Mouse (Mus musculus) thymus, postnatal 10 days (tissue): Measurements from ENCODE around the gene Ccdc126.

ENCODE experiments used
- DNase-seq, 2 experiments: peaks; one replicate each; pipeline ENCODE4 v3.0.0; 2021; ENCODE audit warnings: low spot score in 2 of 2

Ccdc126 gene

DNA sequence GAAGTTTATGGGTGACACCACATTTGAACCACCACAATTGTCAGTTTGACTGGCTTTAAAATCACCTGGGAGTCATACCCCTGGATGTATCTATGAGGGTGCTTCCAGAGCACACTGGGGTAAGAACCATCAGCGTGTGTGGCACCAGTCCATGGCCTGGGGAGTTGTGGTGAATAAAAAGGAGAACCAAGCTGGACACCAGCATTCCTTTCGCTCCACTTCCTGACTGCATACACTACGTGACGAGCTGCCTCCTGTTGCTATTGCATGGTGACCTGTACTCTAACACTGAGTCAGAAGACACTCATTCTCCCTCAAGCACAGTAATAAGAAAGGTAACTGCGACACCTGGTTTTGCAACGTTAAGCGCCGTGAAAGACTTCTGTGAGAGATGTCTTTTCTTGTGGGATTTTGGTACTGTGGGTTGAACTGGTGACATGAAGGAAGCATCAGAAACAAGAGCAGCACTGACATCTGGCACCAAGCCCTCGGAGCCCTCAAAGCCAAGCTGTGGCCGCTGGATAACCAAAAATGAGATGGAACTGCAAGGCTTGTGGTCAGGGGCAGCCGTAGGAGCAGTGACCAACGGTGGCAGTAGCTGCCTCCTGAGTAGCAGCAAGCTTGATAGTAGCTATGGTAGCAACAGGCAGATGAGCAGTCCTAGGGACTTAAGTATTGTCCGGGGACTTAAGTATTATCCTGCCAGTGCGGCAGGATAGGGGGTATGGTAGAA lies 24.8 kb downstream of the Ccdc126 start:
- DNase-seq: peak in 1 of 2 experiments; percentile 8

DNA sequence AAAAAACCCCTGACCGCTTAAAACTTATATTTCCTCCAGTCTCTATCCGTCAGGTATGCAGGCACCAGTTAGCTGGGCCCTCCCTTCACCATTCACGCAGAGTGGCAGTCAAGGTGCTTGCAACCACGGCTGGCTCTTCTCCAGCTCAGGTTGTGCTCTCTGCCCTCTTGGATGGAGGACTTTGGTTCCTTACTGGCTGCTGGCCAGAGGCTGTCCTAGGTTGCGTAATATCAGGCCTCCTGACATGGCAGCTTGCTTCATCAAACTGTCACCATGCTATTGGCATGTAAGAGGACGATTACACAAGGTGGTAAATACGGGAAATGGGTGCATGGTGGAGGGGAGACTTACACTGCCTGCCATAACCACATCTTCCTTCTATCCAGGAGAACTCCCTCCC lies 30.8 kb downstream of the Ccdc126 start:
- DNase-seq: no peak

GRCm38 (mm10) chr6:49354613-49355012 lies 35.5 kb downstream of the Ccdc126 start:
- no peak for DNase-seq

GRCm38 (mm10) chr6:49355171-49355570 lies 36.1 kb downstream of the Ccdc126 start:
- DNase-seq: no peak

GRCm38 (mm10) chr6:49360420-49360819 lies 41.3 kb downstream of the Ccdc126 start:
- DNase-seq: peak in 1 of 2 experiments; percentile 11

DNA sequence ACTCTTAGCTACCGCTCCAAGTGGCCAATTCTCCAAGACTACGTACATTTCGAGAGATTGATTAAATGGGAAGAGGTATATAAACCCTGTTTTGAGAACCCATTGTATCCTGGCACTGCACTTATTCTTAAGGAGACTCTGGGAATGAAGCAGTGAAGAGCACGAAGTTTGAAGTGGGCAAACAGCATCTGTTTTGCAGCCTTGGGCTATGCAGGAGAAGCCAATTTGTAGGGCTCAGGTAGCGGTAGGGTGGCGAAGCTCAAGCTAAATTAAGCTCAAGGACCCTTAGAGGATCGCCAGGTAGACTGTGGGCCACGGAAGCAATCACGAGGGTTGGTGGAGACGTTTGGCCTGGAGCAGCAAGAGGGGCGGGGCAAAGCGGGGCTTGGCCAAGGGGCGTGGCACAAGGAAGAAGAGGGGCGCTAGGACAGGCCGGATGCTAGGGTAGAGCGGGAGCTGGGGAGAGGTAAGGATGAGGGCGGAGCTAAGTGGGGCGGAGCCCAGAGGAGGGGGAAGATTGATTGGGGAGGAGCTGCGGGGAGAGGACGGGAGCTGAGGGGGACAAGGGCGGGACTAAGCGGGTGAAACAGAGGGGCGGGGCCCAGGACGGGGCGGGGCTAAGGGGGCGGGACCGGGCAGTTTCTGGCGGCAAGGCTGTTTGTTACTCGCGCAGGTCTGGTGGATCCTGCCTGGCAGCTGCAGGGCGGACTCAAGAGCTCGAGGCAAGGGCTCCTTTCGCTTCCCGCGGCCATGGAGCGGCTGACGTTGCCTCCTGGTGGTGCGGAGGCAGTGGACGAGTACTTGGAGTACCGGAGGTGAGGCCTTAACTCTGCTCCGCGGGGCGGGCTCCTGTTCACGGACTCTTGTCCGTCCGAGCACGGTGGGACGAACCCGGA lies 48.3 kb downstream of the Ccdc126 start, which contains the start of gene Fam221a:
Gene Fam221a (plus strand): TSS at position 581 of the 896 bp plus-strand sequence.
- peak; percentile 92 to 96 for DNase-seq

DNA sequence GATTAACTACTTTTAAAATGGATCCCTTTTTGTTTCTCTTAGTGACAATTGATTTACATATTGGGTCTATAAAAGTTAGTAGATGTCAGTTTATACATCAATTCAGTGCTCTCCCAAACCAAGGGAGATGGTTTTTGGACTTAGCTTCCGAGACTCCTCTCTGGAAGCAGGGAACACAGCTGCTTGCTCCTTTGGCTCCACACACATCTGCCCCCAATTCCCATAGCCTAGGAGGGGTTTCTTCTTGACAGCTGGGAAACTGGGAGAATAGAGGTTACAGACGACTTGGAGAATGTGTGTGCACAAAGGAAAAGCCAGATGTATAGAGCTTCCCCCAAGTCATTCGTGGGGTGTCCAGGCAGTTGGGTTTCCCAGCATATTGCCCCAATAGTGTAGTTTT lies 49.1 kb downstream of the Ccdc126 start:
- DNase-seq: no peak

- DNase-seq: no peak
Measured at GRCm38 (mm10) chr6:49372705-49373104, 53.6 kb downstream of the Ccdc126 start.

- no peak for DNase-seq
Measured at GRCm38 (mm10) chr6:49373943-49374342, 54.9 kb downstream of the Ccdc126 start.

GRCm38 (mm10) chr6:49378328-49378727 lies 59.3 kb downstream of the Ccdc126 start:
- no peak for DNase-seq
